Mouse (Mus musculus) lung, postnatal 0 days (tissue): ENCODE results near the gene S1pr2.

Experiments
- CTCF ChIP-seq: IDR thresholded peaks from 2 replicates; pipeline ENCODE4 v1.5.1; 2016; ENCODE audit warnings: antibody characterized with exemption, mild to moderate bottlenecking
- EP300 ChIP-seq: IDR thresholded peaks from 2 replicates; pipeline ENCODE4 v1.6.1; 2016; ENCODE audit warnings: antibody characterized with exemption, mild to moderate bottlenecking, control low read depth

GRCm38 (mm10) chr9:20965606-20966005, 11.0 kb downstream of the S1pr2 start:
- no peak for TF ChIP-seq EP300
- TF ChIP-seq CTCF: no peak
